Mouse (Mus musculus) heart, adult 2 months (tissue): ENCODE data around the gene Btnl2.

Experiments
- CTCF ChIP-seq: fragments of 200-600 bp; IDR thresholded peaks from 2 replicates; pipeline ENCODE4 v1.8.1; 2022; ENCODE audit warnings: antibody characterized with exemption, mild to moderate bottlenecking, moderate library complexity
- POLR2A ChIP-seq: fragments of 200-500 bp; IDR thresholded peaks from 2 replicates; pipeline ENCODE4 v1.6.1; 2011; ENCODE audit warnings: mild to moderate bottlenecking, low read depth, low read length, control low read depth; ENCODE audit not compliant: insufficient read depth

GRCm38 (mm10) chr17:34305380-34306030, 49.1 kb upstream of the Btnl2 start, which contains the start of gene H2-Eb1:
- TF ChIP-seq CTCF (no peak), POLR2A (no peak; the same call in 1 of the 2 replicates)
